Comparison of ENCODE assay signal across 11 mouse cellular contexts in the genomic region with DNA sequence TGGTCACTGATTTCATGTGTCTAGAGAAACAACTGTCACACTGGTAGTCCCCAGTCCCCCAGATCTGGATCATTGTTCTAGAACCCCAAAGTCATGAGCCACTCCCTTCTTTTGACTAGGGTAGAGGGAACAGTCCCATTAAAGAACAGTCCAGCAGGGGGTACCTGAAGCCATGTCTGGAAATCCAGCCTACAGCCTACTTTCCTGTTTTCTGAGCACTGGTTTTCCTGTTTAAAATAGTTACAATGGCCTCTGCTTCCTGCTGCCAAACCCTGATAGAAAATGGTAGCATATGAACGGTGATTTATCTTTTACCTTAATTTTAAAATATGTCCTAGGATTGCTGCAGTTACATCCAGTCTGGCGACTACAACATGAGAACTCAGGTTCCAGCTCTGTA.
"Had no signal": no experiment of that assay in that cellular context is flagged by ENCODE, and none has a peak within 500 bp of the region (broad histone marks: within the 10 kb centered on the region; RNA-seq: fewer than 3 reads in every experiment).

No protein-coding gene starts in this region.

- H3K27me3 ChIP-seq: intestine, embryonic 15.5 days; limb, embryonic 12.5 days; liver, embryonic 13.5 days; midbrain, embryonic 12.5 days; neural tube, embryonic 12.5 days had no signal

- ATAC-seq: intestine, embryonic 15.5 days; liver, postnatal 0 days had no signal

- DNase-seq: kidney, postnatal 14 days; liver; liver, embryonic 13.5 days; liver, postnatal 0 days; thymus, adult 18-20 months; thymus, postnatal 25 days had no signal

- H3K4me2 ChIP-seq: intestine, embryonic 15.5 days; limb, embryonic 12.5 days; liver, embryonic 13.5 days; midbrain, embryonic 12.5 days; neural tube, embryonic 12.5 days had no signal

- H3K27ac ChIP-seq: intestine, embryonic 15.5 days; limb, embryonic 12.5 days; liver, embryonic 13.5 days; midbrain, embryonic 12.5 days; neural tube, embryonic 12.5 days had no signal

- H3K9ac ChIP-seq: intestine, embryonic 15.5 days; limb, embryonic 12.5 days; liver, embryonic 13.5 days; liver, postnatal 0 days; midbrain, embryonic 12.5 days; neural tube, embryonic 12.5 days had no signal

- H3K4me1 ChIP-seq: intestine, embryonic 15.5 days; limb, embryonic 12.5 days; liver, embryonic 13.5 days had no signal

- H3K4me3 ChIP-seq: intestine, embryonic 15.5 days; limb, embryonic 12.5 days; liver, embryonic 13.5 days; midbrain, embryonic 12.5 days; myocyte; neural tube, embryonic 12.5 days had no signal

- H3K36me3 ChIP-seq: intestine, embryonic 15.5 days; limb, embryonic 12.5 days; liver, embryonic 13.5 days; midbrain, embryonic 12.5 days; neural tube, embryonic 12.5 days had no signal

- H3K9me3 ChIP-seq: intestine, embryonic 15.5 days; limb, embryonic 12.5 days; liver, embryonic 13.5 days; midbrain, embryonic 12.5 days; neural tube, embryonic 12.5 days had no signal
